Mouse (Mus musculus): ENCODE results near the gene Gdpd3.

Gene Gdpd3

DNA sequence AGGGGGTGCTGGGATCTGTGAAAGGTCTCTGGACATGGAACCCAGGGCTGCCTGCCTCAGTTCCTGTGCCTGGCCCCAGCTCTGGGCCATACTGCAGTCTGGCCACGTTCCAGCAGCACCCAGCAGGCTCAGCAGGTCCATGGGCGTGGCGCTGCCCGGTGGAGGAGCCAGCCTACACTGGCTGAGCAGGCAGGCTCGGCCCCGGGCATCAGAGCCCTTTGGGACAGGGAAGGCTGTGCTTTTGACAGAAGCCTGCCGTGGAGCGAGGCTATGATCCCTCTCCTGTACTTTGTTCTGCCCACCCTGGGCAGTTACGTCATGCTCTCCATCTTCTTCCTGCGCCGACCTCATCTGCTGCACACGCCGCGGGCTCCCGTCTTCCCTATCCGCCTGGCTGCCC lies at the start of gene Gdpd3:
Gene Gdpd3 (plus strand): TSS at position 134 of the 400 bp plus-strand sequence.
- no peak for TF ChIP-seq GATA4 (IDR thresholded peaks at IDR 0.05; ENCODE audit: insufficient replicate concordance, low read length)

DNA sequence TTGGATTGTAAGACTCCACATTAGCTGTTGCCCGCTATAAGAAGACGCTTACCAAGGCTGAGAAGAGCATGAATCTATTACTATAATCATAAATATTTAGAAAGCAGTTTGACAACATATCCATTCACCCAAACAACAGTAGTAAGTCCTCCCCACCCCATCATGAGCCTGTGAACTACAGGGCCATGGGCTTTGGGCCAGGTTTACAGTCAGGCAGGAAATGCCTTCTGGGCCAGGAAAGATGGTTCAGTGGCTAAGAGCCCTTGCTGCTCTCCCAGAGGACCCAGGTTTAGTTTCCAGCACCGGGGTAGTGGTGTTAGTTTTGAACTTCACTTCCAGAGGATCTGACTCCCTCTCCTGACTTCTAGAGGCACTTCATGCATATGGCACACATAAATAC lies 48.6 kb upstream of the Gdpd3 start:
- TF ChIP-seq GATA4 (IDR thresholded peaks at IDR 0.05; ENCODE audit: insufficient replicate concordance, low read length) = no peak

DNA sequence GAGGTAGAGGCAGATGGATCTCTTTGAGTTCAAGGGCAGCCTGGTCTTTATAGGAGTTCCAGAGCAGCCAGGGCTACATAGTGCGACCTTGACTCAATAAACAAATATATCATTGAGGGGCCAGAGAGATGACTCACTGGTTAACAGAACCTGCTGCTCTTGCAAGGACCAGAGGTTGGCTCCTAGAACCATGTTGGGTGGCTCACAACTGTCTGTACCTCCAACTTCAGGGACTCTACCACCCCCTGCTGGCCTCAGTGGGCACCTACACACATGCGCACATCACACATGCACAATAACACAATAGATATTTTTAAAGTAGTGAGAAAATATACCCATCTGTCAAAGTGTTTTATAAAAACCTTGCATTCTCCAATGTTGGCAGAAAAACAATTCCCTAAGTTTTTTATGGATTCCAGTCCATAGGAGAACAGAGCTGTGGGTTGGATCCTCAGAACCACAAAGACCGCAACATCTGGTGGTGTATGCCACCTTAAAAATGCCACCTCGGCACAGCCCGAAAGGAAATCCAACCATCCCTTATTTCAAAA lies 47.3 kb upstream of the Gdpd3 start:
- no peak for TF ChIP-seq GATA4 (IDR thresholded peaks at IDR 0.05; ENCODE audit: insufficient replicate concordance, low read length)

DNA sequence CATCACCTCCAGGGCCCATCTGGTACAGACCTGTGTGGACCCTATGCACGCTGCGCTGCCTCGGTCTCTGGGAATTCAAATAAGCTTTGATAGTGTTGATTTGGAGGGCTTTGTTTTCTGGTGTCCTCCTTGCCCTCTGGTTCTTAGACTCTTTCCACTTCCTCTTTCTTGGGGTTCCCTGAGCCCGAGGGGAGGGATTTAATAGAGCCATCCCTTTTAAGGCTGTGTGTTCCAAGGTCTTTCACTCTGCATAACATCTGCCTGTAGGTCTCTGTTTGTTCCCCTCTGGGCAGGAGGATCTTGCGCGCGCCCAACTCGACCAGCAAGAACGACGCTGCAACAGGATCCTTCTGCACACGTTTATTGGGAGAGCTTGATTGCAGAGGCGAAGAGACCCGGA lies 44.5 kb upstream of the Gdpd3 start:
- TF ChIP-seq GATA4 (IDR thresholded peaks at IDR 0.05; ENCODE audit: insufficient replicate concordance, low read length) = no peak

DNA sequence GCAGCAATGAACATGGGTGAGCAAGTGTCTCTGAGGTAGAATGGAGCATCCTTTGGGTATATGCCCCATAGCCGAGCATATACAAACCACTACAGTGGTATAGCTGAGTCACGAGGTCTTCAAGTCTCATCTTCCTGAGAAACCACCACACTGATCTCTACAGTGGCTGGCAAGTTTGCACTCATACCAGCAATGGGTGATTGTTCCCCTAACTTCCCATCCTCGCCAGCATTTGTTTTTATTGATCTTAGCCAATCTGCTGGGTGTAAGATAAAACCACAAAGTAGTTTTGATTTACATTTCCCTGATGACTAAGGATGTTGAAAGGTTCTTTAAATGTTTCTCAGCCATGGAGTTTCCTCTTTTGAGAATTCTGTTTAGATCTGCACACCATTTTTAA lies 41.1 kb upstream of the Gdpd3 start:
- no peak for TF ChIP-seq GATA4 (IDR thresholded peaks at IDR 0.05; ENCODE audit: insufficient replicate concordance, low read length)

DNA sequence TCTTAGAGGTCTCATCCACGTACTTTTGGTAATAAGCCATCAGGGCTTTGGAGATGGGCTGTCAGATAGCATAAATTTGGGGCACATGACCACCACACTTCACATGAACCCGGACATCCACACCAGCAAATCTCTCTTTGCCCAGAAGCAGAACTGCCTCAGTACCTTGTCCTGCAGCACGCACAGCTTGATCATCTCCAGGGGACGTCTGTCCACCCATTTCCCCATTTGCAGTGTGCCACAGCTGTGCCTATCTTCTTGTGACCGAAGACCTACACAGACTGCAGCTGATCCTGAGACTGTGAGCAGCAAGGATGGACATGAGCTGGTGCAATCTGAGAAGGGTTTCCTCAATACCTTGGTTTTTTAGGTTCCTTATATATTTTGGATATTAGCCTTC lies 40.5 kb upstream of the Gdpd3 start:
- no peak for TF ChIP-seq GATA4 (IDR thresholded peaks at IDR 0.05; ENCODE audit: insufficient replicate concordance, low read length)

DNA sequence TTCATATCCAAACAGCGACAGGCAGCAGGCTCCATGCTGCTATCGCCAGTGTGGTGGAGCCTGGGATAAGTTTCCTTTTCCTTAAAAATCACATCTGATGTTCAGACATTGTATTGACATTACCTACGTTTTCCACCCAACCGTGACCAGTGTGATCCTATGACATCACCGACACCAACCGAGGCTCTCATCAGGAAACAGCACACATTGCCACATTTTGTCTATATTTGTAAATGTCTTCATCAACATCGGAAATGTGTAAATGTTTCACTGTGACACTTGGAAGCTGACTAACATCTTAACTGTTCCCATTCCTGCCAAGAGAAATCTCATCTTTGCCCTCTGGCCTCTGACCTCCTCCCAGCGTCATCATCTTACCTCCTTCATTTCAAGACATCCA lies 30.0 kb upstream of the Gdpd3 start:
- no peak for TF ChIP-seq GATA4 (IDR thresholded peaks at IDR 0.05; ENCODE audit: insufficient replicate concordance, low read length)

DNA sequence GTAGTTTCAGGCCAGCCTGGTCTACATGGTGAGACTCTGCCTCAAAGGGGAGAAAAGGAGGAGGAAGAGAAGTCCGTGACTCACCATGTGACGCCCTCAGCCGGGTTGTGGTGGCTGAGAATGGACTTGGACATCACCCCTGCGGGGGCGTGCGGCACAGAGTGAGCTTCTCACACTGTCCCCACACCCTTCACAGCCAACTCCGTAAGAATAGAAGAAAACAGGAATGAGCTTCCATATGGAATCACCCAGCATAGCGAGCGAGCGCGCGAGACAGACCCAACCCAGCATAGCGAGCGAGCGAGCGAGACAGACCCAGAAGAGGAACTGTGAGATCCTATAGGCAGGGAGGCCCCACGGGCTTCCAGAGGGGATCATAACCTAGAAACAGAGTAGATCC lies 26.6 kb upstream of the Gdpd3 start:
- TF ChIP-seq GATA4 (IDR thresholded peaks at IDR 0.05; ENCODE audit: insufficient replicate concordance, low read length) = no peak

DNA sequence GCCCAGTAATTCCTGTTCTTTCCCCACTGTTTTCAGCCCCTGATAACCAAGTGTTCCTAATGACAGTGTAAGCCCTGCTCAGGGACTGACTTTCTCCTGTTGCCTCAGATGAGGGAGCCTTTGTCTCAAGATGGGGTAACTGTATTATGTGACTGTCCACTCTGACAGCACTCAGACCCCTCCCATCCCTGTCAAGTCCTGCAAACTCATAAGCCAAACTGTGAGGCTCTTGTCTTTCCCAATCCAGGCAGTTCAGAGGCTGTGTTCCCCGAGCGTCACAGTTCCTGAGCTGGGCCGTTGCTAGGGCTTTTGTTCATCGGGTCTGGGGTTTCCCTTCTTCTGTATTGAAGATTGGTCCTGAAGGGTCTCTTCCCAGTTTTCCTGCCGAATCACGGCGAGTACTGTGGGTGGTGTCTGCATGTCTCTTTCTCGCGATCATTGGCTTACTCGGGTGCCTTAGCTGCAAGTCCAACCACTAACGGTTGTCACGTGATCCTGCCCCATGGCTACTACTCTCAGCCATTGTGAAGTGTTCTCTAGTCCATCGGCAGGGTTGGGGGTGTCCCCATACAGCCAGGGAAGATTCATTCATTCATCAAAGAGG lies 25.9 kb upstream of the Gdpd3 start:
- TF ChIP-seq GATA4 (IDR thresholded peaks at IDR 0.05; ENCODE audit: insufficient replicate concordance, low read length) = no peak

DNA sequence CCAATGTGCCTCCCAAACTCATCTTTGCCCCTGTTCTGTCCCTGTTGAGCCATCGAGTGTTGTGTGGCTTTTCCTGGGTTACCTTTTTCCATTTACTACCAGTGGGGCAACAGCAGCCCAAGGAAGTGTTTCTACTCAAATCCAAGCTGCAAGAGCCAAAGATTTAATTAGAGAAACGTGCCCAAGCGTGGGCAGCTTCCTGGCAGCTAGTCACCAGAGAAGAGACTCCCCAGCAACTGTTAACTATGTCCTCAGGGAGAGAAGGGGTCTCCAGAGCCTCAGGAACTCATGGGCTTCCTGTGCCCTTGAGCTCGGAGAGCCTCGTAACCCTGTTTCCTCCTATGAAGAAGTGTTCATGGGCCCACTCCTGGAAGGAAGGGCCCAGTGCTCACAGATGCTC lies 25.2 kb upstream of the Gdpd3 start:
- TF ChIP-seq GATA4 (IDR thresholded peaks at IDR 0.05; ENCODE audit: insufficient replicate concordance, low read length) = no peak

DNA sequence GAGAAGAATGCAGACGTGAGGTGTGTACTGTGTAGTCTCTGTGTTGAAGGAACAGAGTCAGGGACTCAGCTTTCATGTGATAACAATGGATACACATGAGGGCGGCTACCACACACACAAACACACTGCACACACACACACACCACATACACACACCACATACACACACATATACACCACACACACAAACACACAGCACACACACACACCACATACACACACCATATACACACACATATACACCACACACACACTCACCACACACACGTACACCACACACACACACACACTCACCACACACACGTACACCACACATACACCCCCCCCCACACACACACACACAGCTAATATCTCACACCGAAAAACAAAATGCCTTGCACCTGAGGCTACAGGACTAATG lies 24.7 kb upstream of the Gdpd3 start:
- TF ChIP-seq GATA4 (IDR thresholded peaks at IDR 0.05; ENCODE audit: insufficient replicate concordance, low read length) = no peak

DNA sequence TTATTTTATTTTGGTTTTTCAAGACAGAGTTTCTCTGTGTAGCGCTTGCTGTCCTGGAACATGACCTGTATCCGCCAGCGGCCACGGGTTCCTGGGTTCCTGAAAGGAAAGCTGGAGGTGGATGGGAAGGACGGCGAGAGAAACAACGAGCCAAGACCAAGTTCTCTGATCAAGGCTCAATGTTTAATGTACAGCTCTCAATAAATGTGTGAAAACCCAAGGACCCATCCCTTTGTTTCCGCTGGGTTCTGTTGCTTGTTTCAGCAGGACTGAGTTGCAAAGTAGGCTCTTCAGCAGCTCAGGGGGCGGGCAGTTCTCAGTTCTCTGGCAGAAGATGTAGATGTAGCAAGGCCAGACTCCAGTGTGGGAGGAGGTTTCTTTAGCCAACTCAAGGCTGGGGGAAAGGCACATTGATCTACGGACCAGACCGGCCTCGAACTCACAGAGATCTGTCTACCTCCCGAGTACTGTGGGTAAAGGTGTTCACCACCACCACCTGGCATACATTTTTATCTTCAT lies 24.1 kb upstream of the Gdpd3 start:
- TF ChIP-seq GATA4 (IDR thresholded peaks at IDR 0.05; ENCODE audit: insufficient replicate concordance, low read length) = no peak

DNA sequence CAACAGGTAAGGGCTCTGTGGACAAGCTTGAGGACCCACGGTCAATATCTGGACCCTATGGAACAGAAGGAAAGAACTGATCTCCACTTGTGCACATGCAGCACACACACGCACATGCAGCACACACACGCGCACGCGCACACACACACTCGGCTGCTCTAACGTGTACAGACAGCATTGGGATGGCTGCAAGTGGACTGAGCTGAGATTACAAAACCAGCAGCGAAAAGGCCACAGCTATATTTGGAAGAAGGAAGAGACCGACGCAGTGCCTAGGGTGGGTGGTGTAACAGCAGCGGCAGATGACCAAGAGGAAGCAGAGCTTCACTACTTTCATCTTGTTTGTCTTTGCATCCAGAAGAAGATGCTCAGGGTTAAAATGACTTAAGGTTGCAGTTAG lies 20.1 kb upstream of the Gdpd3 start:
- no peak for TF ChIP-seq GATA4 (IDR thresholded peaks at IDR 0.05; ENCODE audit: insufficient replicate concordance, low read length)

DNA sequence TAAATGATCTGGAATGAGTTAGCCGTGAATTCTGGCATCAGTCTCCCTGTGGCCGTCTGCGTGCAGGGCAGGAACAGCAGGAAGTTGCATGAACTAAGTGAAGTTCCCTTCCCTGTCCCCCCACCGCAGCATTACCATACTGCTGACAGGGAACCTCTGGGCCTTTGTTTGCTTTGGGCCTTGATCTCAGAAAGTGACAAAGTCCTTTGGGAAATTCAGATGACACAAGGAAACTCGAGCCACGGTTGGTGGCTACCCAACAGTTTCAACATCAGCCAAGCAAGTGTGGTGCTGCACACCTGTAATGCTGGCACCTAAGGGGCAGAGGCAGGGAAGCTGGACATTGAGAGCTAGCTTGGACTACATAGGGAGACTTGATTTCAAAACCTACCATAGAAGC lies 19.3 kb upstream of the Gdpd3 start:
- no peak for TF ChIP-seq GATA4 (IDR thresholded peaks at IDR 0.05; ENCODE audit: insufficient replicate concordance, low read length)

DNA sequence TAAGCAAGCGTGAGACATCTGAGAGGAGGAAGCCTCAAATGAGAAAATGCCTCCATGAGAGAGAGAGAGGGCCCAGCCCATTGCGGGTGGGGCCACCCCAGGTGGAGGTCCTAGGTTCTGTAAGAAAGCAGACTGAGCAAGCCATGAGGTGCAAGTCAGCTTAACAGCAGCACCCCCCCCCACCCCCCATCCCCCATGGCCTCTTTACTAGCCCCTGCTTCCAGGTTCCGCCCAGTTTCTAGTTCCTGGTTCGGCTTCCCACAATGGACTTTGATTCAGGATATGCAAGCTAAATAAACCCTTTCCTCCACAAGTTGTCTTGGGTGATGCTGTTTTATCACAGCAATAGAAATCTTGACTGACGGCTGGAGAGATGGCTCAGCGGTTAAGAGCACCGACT lies 17.3 kb upstream of the Gdpd3 start:
- TF ChIP-seq GATA4 (IDR thresholded peaks at IDR 0.05; ENCODE audit: insufficient replicate concordance, low read length) = no peak

DNA sequence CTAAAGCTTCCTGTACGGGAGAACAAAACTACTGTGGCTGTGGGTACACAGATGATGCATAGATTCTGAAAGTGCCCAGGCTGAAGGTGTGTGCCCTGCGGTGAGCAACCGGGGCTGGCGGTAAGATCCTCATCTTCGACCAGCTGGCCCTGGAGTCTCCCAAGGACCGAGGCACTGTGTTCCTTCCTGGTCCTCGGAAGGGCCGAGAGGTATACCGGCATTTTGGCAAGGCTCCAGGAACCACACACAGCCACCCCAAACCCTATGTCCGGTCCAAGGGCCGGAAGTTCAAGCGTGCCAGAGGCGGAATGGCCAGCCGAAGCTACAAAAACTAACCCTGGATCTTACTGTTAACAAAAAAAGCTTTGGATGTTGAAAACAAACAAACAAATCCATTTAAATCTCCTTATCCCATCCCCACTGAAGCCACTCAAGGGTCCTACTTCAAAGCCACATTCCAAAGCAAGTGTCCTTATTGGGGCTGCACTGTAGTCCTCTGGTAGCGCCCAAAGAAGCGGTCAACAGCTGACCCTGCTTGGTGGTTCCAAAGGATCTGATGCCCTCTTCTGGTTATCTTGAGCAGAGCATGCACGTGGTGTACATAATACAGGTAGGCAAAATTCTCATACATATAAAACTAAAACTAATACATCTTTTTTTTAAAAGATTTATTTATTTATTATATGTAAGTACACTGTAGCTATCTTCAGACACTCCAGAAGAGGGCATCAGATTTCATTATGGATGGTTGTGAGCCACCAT lies 16.4 kb upstream of the Gdpd3 start:
- no peak for TF ChIP-seq GATA4 (IDR thresholded peaks at IDR 0.05; ENCODE audit: insufficient replicate concordance, low read length)
